Mouse (Mus musculus) heart, embryonic 14.5 days (tissue): ENCODE results near the gene Mrpl52. TPM values are rescaled to one million over a fixed set of nuclear protein-coding genes. Genes with fewer than 3 reads are reported as not detected.

Experiments
- ATAC-seq: fragments of 200-750 bp; cut with Nextera tagmentation; 2 replicates; pipeline ENCODE4 v1.8.0; 2017; ENCODE audit warnings: low read depth, moderate TSS enrichment; ENCODE audit not compliant: insufficient number of reproducible peaks, insufficient read depth, low FRiP score
- H3K27ac ChIP-seq, 2 experiments: fragments of 200-500 bp in 1 of 2; fragments of 300-500 bp in 1 of 2; sonication (generic) in 1 of 2; replicated peaks in 1 of 2; 2 replicates each; pipeline ENCODE4 v1.5.1; 2012 to 2014; ENCODE audit warnings: low read depth in 2 of 2, low read length in 2 of 2, control low read depth in 1 of 2, mild to moderate bottlenecking in 1 of 2, mixed read lengths in 1 of 2; ENCODE audit not compliant: control insufficient read depth in 1 of 2, insufficient read depth in 1 of 2
- H3K27me3 ChIP-seq: fragments of 300-500 bp; sonication (generic); 2 replicates; pipeline ENCODE4 v1.6.1; 2014; ENCODE audit warnings: mild to moderate bottlenecking, low read length, control low read depth; ENCODE audit not compliant: control insufficient read depth, insufficient read depth
- H3K36me3 ChIP-seq: fragments of 300-500 bp; sonication (generic); 2 replicates; pipeline ENCODE4 v1.6.1; 2014; ENCODE audit warnings: mild to moderate bottlenecking, control low read depth, low read length, mixed read lengths; ENCODE audit not compliant: control insufficient read depth, insufficient read depth
- H3K4me1 ChIP-seq, 2 experiments: fragments of 200-500 bp in 1 of 2; fragments of 300-500 bp in 1 of 2; sonication (generic) in 1 of 2; 2 replicates each; pipeline ENCODE4 v1.6.1; 2012 to 2014; ENCODE audit warnings: low read length in 2 of 2, control low read depth in 1 of 2, mixed read lengths in 1 of 2; ENCODE audit not compliant: control insufficient read depth in 2 of 2, insufficient read depth in 2 of 2
- H3K4me2 ChIP-seq: fragments of 300-500 bp; sonication (generic); 2 replicates; pipeline ENCODE4 v1.6.1; 2014; ENCODE audit warnings: mild to moderate bottlenecking, low read length
- H3K4me3 ChIP-seq, 2 experiments: fragments of 200-500 bp in 1 of 2; fragments of 300-500 bp in 1 of 2; sonication (generic) in 1 of 2; 2 replicates each; pipeline ENCODE4 v1.5.1; 2012 to 2014; ENCODE audit warnings: low read length in 2 of 2, mild to moderate bottlenecking in 2 of 2, control low read depth in 1 of 2, low read depth in 1 of 2, moderate library complexity in 1 of 2; ENCODE audit not compliant: control insufficient read depth in 1 of 2, insufficient read depth in 1 of 2
- H3K9ac ChIP-seq: fragments of 300-500 bp; sonication (generic); 2 replicates; pipeline ENCODE4 v1.6.1; 2014; ENCODE audit warnings: mild to moderate bottlenecking, low read length
- H3K9me3 ChIP-seq: fragments of 300-500 bp; sonication (generic); 2 replicates; pipeline ENCODE4 v1.6.1; 2016; ENCODE audit warnings: low read length, control low read depth; ENCODE audit not compliant: control insufficient read depth
- WGBS: fragments of 180-500 bp; shearing (Covaris S2); extraction: QIAGEN DNeasy Blood & Tissue Kit; methylation state at CpG from one replicate; pipeline ENCODE4 v1.1.7; 2014; 5-methylcytosine and 5-hydroxymethylcytosine counted together
- polyA plus RNA-seq: library from polyadenylated mRNA; unstranded; fragments of >200 nt; fragmentation: Nextera tagmentation; extraction: Ambion mirVana; gene quantifications from 2 replicates; pipeline ENCODE4 v1.2.1, GENCODE M21; 2014

The Mrpl52 gene
- 266 and 307 TPM in 2 replicates for polyA plus RNA-seq

DNA sequence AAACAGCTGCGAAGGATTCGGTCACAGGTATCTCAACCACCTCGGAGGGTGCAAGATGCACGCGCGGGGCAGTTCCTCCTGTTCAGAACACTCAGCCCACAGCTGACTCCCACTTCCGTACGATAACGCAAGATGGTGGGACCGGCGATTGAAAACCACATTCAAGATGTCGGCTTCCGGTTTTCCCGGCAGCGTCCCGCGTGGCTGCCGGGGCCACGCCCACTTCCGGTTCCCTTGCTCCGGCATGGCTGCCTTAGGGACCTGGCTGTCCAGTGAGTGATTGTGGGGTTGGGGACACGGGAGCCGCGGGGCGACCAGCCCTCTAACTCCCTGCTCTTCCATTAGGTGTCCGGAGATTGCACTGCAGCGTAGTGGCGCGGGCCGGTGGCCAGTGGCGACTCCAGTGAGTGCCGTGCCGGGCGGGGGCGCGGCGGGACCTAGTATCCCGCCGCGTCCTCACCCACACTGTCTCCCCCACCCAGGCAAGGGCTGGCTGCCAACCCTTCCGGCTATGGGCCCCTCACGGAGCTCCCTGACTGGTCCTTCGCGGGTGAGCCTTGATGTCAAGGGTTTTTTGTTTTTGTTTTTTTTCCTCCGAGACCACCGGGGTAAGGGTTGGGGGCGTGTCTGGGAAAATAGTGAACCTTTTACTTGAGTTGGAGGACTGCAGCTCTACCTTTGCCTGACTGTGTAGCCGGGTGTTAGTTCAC is at the start of gene Mrpl52:
Mrpl52 (plus strand) TSS at position 221 of the 710 bp plus-strand sequence.
- peak; percentile 63 for ATAC-seq
- H3K4me2 ChIP-seq = peak within 1 kb of the TSS; percentile 72
- no peaks in the 10 kb centered on the region for H3K9me3 ChIP-seq
- H3K27ac ChIP-seq = peak within 1 kb of the TSS; percentile 80 to 96
- peak within 1 kb of the TSS; percentile 78 to 99 for H3K4me3 ChIP-seq
- H3K36me3 ChIP-seq = peaks cover 10% of the 10 kb centered on the region
- H3K4me1 ChIP-seq = peaks cover 15 to 23% of the 10 kb centered on the region in 2 experiments
- under 1% methylated on average over 48 of the region's 48 CpGs for WGBS
- peak within 1 kb of the TSS; percentile 88 for H3K9ac ChIP-seq
- no peaks in the 10 kb centered on the region for H3K27me3 ChIP-seq

DNA sequence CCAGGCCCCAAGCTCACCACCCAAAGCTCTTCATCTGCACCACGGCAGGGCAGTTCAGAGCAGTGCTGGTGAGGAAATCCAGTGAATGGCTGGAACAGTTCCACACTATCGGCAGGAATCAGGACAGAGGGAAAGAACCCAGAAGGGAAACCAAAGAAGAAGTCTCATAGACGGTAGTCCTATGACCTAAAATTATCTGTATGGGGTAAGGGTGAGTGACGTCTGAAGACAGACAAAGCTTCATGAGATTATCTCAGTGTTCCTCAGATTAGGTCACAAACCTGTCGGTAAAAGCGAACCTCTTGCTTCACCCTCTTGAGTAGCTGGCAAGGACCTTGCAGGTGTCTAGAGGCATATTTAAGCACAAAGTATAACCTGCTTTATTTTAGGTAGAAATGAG is 49.5 kb upstream of the Mrpl52 start:
- 60% methylated on average over 6 of the region's 6 CpGs for WGBS
- Histone ChIP-seq H3K27ac (no peak overlapping the region), H3K9me3 (no peaks in the 10 kb centered on the region), H3K9ac (no peak overlapping the region), H3K36me3 (peaks cover 7% of the 10 kb centered on the region; the same call in 1 of the 2 replicates), H3K4me3 (no peak overlapping the region), H3K4me1 (no peaks in the 10 kb centered on the region), H3K4me2 (no peak overlapping the region), H3K27me3 (no peaks in the 10 kb centered on the region)
- no peak for ATAC-seq

DNA sequence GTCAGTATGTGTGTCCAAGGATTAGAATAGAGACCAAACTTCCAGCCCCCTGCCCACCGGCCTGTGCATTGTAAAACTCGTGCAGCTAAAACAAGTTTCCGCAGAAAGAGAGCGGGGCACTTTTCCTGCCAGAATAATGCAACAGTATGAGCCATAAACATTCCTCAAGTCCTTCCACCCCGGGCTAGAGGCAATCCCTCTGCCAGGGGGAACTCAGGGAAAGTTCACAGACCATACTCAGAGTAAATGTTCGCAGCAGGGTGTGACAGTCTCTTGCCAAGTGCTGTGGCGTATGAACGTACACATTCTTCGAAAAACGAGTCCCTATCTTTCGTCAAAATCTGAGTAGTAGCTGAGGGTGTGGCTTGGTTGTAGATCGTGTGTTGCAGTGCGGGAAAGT is 47.1 kb upstream of the Mrpl52 start:
- no peaks in the 10 kb centered on the region for H3K36me3 ChIP-seq
- 80% methylated on average over 13 of the region's 13 CpGs for WGBS

DNA sequence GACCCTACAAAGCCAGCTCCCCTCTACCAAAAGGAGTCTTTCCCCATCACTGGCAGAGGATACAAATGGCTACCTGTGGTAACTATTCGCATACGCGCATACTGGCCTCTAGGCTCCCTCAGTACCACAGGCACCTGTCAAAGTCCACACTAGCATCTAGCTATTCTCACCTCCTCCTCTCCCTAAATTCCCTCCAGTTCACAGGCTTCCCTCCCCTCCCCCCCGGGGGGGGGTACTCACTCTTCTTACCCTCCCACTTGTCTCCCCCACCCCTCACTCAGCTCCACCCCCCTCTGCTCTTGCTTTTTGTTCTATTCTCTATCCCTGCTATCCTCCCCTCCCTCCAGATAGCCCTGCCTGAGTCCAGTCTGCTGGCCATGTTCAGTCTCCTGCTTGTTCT is 46.1 kb upstream of the Mrpl52 start:
- Histone ChIP-seq H3K36me3 (no peaks in the 10 kb centered on the region), H3K27ac (no peak overlapping the region), H3K4me2 (no peak overlapping the region), H3K4me1 (peaks cover 0 to 3% of the 10 kb centered on the region in 2 experiments; a peak in 2 of 4 replicates), H3K27me3 (no peaks in the 10 kb centered on the region), H3K4me3 (no peak overlapping the region), H3K9me3 (no peaks in the 10 kb centered on the region), H3K9ac (no peak overlapping the region)
- WGBS = 76% methylated on average over 4 of the region's 4 CpGs
- ATAC-seq = no peak

More for the DNA sequence above, 47.1 kb upstream of the Mrpl52 start:
- H3K4me3 ChIP-seq = no peak overlapping the region
- H3K4me1 ChIP-seq = peaks cover 0 to 3% of the 10 kb centered on the region in 2 experiments; a peak in 2 of 4 replicates
- H3K9me3 ChIP-seq = no peaks in the 10 kb centered on the region
- H3K27ac ChIP-seq = no peak overlapping the region
- no peak for ATAC-seq
- H3K4me2 ChIP-seq = no peak overlapping the region
- no peaks in the 10 kb centered on the region for H3K27me3 ChIP-seq
- no peak overlapping the region for H3K9ac ChIP-seq

DNA sequence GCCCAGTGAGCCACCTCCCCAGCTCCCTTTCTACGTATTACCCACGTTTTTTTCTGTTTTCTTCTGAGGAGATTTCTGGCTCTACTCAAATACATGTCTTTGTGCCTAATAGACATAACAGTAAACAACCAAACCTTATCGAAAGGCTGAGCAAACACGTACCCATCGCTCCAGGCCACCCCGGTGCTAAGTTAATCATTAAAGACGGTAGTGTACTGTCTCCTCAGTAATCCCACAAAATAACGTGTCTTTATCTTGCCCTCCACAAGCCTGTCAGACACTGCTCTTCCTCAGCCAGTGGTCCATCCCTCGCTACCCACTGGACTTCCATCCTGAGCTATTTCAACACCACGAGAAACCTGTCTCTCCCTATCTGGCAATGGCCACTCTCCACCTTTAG is 44.9 kb upstream of the Mrpl52 start:
- Histone ChIP-seq H3K4me1 (peaks cover 0 to 3% of the 10 kb centered on the region in 2 experiments; a peak in 2 of 4 replicates), H3K27ac (no peak overlapping the region), H3K36me3 (no peaks in the 10 kb centered on the region), H3K27me3 (no peaks in the 10 kb centered on the region), H3K9me3 (no peaks in the 10 kb centered on the region), H3K9ac (no peak overlapping the region), H3K4me2 (no peak overlapping the region), H3K4me3 (no peak overlapping the region)
- no peak for ATAC-seq
- WGBS = 80% methylated on average over 10 of the region's 10 CpGs

DNA sequence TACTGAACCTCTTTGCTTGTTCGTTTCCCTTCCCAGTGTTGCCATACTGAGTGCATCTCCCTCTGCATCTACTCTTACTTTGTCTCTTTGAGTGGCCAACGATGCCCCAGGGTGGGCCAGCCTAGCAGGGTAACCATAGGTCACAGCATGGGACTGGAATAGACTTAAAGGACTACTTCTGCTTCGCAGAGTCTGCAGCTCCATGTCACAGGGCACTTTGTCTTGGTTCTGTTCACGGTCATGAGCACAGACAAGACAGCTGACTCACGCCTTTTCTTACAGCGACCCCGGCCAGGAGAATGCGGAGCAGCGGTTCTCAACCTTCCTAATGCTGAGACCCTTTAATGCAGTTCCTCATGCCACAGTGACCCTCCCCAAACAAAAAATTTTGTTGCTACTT is 44.1 kb upstream of the Mrpl52 start:
- 71% methylated on average over 9 of the region's 9 CpGs for WGBS
- no peak overlapping the region for H3K4me3 ChIP-seq
- no peaks in the 10 kb centered on the region for H3K36me3 ChIP-seq
- H3K4me2 ChIP-seq = no peak overlapping the region
- H3K27me3 ChIP-seq = no peaks in the 10 kb centered on the region
- no peak overlapping the region for H3K9ac ChIP-seq
- no peaks in the 10 kb centered on the region for H3K9me3 ChIP-seq
- ATAC-seq = no peak
- no peak overlapping the region for H3K27ac ChIP-seq
- peaks cover 0 to 3% of the 10 kb centered on the region in 2 experiments; a peak in 2 of 4 replicates for H3K4me1 ChIP-seq

DNA sequence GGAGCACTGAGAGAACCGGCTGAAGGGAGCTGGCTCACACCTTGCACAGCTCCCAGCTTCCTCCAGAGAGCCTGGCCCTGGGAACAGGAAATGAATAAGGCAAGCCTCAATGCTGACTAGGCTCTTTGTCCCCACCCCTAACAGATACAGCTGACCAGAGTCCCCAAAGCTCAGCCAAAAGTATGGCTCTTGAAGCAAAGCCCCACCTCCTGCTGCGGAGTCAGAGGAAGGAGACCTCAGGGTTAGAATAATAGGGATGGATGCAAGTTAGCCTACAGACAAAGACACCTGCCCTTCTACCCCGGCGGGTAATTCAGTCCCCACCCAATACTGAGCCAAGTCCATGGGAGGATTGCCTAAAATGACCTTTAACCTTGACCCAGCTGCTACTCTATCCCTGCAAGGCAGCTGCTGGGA is 43.3 kb upstream of the Mrpl52 start:
- ATAC-seq = peak; percentile 49; the same call in 1 of the 2 replicates
- no peak overlapping the region for H3K9ac ChIP-seq
- H3K9me3 ChIP-seq = no peaks in the 10 kb centered on the region
- H3K4me1 ChIP-seq = peaks cover 0 to 3% of the 10 kb centered on the region in 2 experiments; a peak in 2 of 4 replicates
- H3K27me3 ChIP-seq = no peaks in the 10 kb centered on the region
- H3K4me2 ChIP-seq = no peak overlapping the region
- WGBS = 45% methylated on average over 4 of the region's 4 CpGs
- no peak overlapping the region for H3K27ac ChIP-seq
- H3K36me3 ChIP-seq = no peaks in the 10 kb centered on the region
- no peak overlapping the region for H3K4me3 ChIP-seq
